Mouse (Mus musculus): ENCODE results near the gene Senp3.
A peak's percentile ranks its signal among the peaks of the same experiment; 100 is the strongest.
"Not testable (repeated sequence)": the region's sequence is repeated elsewhere in the genome, so short reads cannot be mapped to it uniquely, and the experiment has no call there.

Senp3 gene

GRCm38 (mm10) chr11:69704613-69705010, 22.7 kb upstream of the Senp3 start:
- no peak for DNase-seq (ENCODE audit: low spot score in 2 of 2)

GRCm38 (mm10) chr11:69703814-69704612, 22.1 kb upstream of the Senp3 start:
- no peak for DNase-seq (ENCODE audit: low spot score in 2 of 2)

- not testable (repeated sequence) for DNase-seq (ENCODE audit: low spot score in 2 of 2)
Measured at GRCm38 (mm10) chr11:69703381-69703780, 21.5 kb upstream of the Senp3 start.

- not testable (repeated sequence) for DNase-seq (ENCODE audit: low spot score in 2 of 2)
Measured at GRCm38 (mm10) chr11:69702886-69703285, 21.0 kb upstream of the Senp3 start.

- DNase-seq (ENCODE audit: low spot score in 2 of 2): no peak
Measured at GRCm38 (mm10) chr11:69699595-69699994, 17.7 kb upstream of the Senp3 start.

- no peak for DNase-seq (ENCODE audit: low spot score in 2 of 2)
Measured at GRCm38 (mm10) chr11:69698574-69698973, 16.7 kb upstream of the Senp3 start.

- DNase-seq (ENCODE audit: low spot score in 2 of 2): no peak
Measured at GRCm38 (mm10) chr11:69697396-69697795, 15.5 kb upstream of the Senp3 start.

- DNase-seq (ENCODE audit: low spot score in 2 of 2): no peak
Measured at GRCm38 (mm10) chr11:69695361-69696181, 13.7 kb upstream of the Senp3 start, which contains the start of the genes Tnfsf12 and Tnfsfm13. Gene Tnfsf12 (minus strand): TSS chr11:69695849. Gene Tnfsfm13 (minus strand): TSS chr11:69696098.

GRCm38 (mm10) chr11:69695046-69695360, 13.1 kb upstream of the Senp3 start:
- DNase-seq (ENCODE audit: low spot score in 2 of 2): no peak

- no peak for DNase-seq (ENCODE audit: low spot score in 2 of 2)
Measured at GRCm38 (mm10) chr11:69693421-69693965, 11.6 kb upstream of the Senp3 start.

- no peak for DNase-seq (ENCODE audit: low spot score in 2 of 2)
Measured at GRCm38 (mm10) chr11:69692863-69693262, 11.0 kb upstream of the Senp3 start.

- DNase-seq (ENCODE audit: low spot score in 2 of 2): no peak
Measured at GRCm38 (mm10) chr11:69692196-69692811, 10.4 kb upstream of the Senp3 start.

GRCm38 (mm10) chr11:69689891-69690290, 8.0 kb upstream of the Senp3 start:
- DNase-seq (ENCODE audit: low spot score in 2 of 2): no peak

- DNase-seq (ENCODE audit: low spot score in 2 of 2): no peak
Measured at GRCm38 (mm10) chr11:69687061-69687460, 5.2 kb upstream of the Senp3 start.

- no peak for DNase-seq (ENCODE audit: low spot score in 2 of 2)
Measured at GRCm38 (mm10) chr11:69686377-69686776, 4.5 kb upstream of the Senp3 start.

GRCm38 (mm10) chr11:69685526-69686148, 3.8 kb upstream of the Senp3 start, which contains the start of gene Tnfsf13:
Gene Tnfsf13 (minus strand): TSS chr11:69685784.
- no peak for DNase-seq (ENCODE audit: low spot score in 2 of 2)

GRCm38 (mm10) chr11:69684936-69685335, 3.1 kb upstream of the Senp3 start:
- no peak for DNase-seq (ENCODE audit: low spot score in 2 of 2)

- no peak for DNase-seq (ENCODE audit: low spot score in 2 of 2)
Measured at GRCm38 (mm10) chr11:69684128-69684745, 2.4 kb upstream of the Senp3 start.

- DNase-seq (ENCODE audit: low spot score in 2 of 2): no peak
Measured at GRCm38 (mm10) chr11:69683576-69683975, 1.7 kb upstream of the Senp3 start.

GRCm38 (mm10) chr11:69682840-69683533, 1.1 kb upstream of the Senp3 start:
- DNase-seq (ENCODE audit: low spot score in 2 of 2): peak; percentile 74 to 88

Measured in frontal cortex, postnatal 14 days (tissue).